Mouse (Mus musculus): ENCODE measurements around the gene Tgfb1.
"Not testable (repeated sequence)": the region's sequence is repeated elsewhere in the genome, so short reads cannot be mapped to it uniquely, and the experiment has no call there.

The Tgfb1 gene

DNA sequence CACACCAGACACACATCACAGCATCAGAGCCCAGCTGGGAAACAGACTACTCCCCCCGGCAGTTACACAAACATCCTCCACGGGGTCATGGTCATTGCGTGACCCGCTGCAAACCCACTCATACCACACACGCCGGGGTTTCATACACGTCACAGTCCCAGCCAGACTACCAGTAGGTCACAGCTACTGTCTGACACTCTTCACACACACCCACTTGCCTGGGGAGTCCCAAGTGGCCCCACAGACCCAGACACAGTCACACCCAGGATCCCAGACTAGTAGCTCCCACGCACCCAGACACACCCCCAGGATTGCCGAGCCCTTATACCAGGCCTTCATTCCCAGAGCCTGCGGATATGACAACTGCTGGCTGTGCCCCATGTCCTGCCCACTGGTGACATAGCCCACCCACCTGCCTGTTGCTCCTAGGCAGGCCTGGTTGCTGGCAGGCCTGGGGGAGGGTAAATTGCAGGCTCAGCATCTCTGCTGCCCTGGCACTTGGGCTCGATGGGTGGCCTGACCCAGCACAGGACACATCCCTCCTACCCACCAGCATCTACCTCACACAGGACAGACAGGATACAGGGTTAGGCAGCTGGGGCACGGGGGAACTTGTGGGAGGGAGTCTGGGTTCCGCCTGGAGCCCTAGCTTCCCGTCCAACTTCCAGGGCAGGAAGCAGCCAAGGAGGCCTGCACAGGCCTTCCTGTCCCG lies 20.9 kb downstream of the Tgfb1 start:
- DNase-seq: peak; percentile 76

DNA sequence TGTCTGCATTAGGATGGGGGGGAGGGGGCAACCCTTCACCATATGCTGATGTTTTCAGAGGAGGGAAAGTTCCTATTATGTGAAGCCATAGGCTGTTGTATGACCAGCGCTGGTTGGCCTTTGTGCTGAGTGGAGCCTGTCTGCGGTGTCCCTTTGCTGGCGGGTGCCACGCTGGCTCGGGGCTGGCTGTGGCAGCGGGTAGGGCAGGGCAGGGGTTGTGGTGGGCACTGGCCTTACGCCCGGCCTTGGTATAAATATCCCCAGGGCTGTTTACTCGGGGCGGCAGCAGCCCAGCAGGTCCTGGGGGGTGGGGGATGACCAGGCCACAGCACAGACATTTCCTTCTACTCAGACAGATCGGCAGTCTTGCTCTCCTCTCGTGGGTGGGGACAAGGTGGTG lies 23.2 kb downstream of the Tgfb1 start:
- DNase-seq: peak; percentile 81

DNA sequence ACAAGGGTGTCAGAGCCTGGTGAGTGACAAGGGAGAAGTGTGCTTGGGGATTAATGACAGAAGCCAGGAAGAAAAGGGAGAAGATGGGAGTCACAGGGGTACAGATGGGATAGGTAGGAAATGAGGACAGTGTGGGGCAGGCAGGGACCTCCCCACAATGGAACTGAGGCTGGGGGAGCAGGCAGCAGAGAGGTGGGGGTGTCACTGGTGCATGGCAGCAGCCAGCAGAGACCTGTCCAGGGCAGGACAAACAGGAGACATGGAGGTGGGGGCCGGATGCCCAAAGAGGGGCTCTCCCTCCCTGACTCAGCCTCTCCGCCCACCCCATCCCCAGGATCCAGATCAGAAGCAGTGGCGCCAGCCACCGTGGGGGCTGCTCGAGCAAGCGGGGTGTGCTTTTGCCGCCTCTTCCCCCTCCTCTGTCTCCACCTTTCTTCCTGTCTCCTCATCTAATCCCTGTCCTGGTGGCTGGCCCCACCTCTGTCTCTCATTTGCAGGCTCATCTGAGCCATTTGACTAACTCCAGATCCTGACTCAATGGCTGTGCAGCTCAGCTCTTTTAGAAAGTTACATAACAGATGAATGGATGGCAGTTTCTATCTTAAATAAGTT lies 23.8 kb downstream of the Tgfb1 start:
- no peak for DNase-seq

DNA sequence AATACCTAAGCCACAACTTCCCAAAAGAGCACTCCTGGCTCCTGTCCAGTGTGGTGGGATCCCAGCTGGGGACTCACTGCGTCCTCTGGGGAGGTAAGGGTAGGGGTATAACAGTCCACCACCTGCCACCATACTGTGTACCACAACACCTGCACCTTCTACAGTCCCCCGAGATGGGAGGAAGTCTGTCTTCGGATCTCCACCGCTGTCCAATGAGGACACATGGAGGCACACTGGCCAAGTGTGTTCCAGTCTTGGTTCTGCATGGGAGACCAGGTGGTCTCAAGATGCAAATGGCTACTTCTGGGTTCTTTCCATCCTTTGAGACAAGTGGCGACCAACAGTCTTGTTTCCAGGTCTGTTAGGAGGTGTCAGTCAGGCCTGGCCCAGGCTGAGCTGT lies 24.4 kb downstream of the Tgfb1 start:
- DNase-seq: no peak

DNA sequence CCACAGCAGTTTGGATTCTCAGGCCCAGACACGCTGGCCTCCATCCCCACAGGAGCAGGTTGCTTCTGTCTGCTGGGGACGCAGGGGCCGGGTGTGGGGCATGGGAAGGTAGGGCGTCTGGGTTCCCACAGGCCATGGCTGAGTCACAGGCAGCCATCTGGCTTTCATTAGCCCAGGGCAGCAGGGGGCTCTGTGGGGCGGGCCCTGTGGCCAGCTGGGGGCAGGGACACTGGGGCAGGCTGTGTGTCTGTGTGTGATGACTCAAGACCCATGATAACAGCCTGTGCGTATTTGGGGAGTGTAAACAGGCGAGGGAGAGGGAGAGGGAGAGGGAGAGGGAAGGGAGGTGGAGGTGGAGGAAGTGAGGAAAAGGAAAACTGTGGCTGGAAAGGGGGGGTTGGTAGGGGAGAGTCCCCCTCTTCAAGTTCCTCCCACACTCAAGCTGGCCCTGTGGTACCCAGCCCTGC lies 25.0 kb downstream of the Tgfb1 start:
- no peak for DNase-seq

DNA sequence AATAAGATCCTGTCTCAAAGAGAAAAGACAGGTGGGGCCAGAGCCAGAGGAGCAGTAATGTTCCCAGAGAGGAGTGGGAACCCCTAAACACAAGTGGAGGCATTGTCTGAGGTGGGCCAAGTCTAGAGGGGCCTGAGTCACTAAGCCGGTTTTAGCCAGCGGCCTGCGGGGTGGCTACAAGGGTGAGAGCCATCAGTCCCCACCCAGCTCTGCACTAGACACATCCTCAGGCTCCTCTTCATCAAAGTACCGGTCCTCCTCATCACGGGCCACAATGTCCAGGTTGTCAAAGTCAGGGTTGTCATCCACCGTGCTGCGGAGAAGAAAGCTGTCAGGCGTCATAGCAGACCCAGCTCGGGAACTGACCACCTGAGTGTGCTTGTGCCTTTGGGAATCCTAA lies 26.0 kb downstream of the Tgfb1 start:
- DNase-seq: no peak

DNA sequence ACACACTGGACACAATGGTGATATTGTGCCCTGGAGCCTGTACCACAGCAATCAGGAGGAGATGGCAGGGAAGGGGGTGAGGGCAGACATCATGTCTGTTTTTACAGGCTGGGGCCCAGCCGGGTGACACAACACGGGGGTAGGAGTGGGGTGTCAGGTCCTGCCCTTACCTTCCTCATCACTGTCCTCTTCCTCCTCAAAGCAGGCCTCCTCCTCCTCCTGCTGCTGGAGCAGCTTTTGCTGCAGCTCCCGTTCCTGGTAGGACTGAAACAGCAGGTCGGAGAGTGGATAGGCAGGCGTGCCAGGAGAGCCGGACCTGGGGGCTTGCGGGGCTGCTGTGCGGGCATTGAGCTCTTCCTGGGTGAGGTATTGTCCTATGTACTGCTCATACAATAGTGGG lies 27.8 kb downstream of the Tgfb1 start:
- no peak for DNase-seq

DNA sequence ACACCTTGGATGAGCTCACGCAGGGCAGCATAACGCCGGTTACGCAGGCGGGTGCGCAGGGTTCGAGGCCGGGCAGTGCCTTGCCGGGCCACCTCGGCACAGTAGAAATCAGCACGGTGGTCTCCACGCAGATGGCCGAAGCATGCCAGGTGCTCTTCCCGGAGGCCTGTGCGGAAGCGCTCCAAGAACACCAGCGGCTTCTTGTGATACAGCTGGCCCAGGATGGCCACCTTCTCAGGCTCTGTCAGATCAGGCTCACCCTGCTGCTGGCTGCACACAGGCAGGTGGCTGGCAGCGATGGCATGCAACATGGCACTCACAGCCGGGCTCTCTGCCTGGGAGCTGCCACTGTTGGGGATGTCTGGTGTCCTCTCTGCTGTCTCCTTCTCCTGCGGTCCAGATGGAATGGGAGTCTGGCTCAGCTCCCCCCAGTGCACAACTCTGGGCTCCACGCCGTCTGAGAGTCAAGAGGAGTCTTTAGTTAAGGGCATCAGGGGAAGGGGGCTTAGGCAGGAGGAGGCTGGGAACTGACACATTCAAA lies 29.0 kb downstream of the Tgfb1 start:
- no peak for DNase-seq

DNA sequence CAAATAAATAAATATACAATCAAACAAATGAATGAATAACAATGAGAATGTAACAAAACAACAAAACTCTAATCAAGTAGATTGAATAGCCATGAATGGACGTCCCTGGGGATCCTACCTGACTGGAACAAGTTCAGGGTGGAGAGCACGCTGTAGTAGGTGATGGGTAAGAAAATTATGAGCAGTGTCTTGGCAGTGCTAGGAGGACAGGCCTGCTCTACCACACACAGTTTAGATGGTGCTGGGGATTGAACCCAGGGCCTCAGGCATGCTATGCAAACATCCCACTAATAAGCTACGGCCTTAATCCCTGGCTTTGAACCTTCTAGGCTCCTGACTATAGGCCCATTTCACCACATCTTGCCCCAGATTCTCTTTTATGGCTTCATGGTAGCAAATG lies 30.7 kb downstream of the Tgfb1 start:
- DNase-seq: no peak

DNA sequence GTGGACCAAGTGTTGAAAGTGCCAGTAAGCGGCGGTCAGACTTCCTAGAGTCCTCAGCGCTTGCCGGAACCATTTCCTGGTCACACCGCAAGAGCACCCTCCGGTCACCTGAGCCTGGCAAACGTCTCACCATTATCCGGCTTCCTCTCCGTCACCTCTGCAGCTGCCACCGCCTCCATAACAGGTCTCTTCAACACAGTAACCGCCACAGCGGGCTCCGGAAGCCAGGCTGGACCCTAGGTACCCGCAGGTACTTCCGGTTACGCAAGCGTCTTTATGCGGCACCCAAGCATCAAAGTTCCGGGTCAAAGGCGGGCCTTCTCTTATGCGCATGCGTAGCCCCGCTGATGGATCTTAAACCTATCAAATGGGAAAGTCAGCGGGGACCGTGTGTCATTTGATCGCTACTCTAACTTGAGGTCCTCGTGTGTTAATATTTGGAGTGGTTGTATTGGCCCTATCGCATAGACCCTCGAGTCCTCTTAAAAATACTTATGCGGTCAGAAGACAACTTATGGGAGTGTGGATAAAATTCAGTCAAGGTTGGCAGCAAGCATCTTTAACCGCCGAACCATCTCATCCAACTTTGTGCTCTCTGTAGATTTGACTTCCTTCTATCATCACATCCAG lies 32.1 kb downstream of the Tgfb1 start, which contains the start of gene Ccdc97:
Gene Ccdc97, minus strand, starts transcription at position 301 of the 630 bp plus-strand sequence.
- peak; percentile 96 for DNase-seq

DNA sequence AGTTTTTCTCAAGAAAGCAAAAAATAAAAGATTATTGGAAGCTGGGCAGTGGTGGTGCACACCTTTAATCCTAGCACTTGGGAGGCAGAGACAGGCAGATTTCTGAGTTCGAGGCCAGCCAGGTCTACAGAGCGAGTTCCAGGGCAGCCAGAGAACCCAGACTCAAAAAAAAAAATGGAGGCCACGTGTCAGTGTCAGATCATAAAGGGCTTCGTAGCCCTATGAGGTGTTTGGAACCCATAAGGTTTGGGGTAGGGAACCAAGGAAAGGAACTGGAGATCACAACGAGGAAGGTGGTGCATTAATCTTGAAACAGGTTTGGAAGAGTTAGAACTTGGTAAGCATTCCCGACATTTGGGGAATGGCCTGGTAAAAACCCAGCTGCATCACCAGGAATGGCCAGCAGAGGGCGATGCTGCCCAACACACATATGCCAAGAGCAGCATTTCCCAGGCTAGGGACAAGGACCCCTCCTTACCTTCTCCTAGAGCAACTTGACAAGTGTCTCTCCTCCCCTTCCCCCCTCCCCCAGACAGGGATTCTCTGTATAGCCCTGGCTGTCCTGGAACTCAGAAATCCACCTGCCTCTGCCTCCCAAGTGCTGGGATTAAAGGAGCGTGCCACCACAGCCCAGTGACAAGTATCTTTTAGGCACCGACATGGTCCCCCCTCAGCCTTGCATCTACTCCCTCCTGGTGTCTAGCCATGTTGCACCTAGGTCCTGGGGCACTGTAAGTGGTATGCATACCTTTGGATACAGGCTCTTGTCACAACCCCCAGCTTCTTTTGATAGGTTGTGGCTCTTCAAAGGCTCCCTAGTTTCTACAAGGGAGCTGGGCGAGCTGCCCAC lies 33.2 kb downstream of the Tgfb1 start:
- DNase-seq: peak; percentile 81

DNA sequence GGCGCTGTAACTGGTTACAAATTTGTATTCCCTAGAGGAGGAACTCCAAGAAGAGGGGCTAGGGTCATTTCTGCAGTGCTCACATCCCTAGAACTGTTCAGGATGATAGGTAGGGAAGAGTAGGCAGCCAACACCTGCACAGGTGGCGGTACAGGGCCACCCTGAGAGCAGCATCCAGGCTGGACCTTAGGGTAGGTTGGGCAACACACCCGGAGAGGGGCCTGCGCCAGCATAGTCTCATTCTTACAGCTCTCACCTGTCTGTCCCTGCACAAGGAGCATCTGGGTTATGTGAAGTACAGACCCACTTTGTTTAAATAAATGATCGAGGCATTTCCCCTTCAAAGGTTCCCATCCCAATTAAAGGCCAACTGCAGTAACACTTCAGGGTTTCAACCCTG lies 34.0 kb downstream of the Tgfb1 start:
- no peak for DNase-seq

DNA sequence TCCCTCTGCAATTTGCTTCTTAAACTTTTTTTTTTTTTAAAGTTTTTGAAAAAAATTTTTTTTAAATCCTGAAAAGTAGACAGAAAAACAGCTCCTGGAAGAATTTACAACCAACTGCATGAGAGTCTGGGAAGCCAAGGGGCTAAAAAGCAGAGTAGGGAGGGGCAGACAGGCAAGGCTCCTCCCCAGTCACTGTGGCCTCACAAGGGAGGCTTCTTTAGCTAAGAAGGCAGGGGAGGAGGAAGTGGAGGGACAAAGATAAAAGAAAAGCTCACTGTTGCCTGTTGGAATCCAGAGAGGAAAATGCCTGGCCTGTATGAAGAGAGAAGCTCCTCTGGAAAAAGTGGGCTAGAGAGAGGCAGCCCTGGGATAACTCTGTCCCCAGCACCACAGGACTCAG lies 35.0 kb downstream of the Tgfb1 start:
- DNase-seq: not testable (repeated sequence)

DNA sequence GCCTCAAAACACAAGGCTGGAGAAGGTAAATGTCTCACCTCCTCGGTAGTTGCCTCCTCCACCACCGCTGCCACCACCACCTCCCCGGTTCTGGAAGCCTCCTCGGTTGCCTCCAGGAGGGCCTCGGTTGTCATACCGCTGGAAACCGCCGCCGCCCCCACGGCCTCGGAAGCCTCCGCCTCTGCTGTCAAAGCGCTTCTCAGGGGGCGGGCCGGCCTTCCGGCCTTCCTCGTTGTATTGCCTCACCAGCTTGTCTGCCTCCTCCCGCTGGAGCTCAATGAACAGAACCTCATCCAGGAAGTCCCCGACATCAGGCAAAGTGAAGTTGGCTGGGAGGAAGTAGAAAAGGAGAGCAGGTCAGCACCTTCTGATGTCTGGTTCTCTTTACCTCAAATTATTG lies 39.1 kb downstream of the Tgfb1 start:
- DNase-seq: no peak

DNA sequence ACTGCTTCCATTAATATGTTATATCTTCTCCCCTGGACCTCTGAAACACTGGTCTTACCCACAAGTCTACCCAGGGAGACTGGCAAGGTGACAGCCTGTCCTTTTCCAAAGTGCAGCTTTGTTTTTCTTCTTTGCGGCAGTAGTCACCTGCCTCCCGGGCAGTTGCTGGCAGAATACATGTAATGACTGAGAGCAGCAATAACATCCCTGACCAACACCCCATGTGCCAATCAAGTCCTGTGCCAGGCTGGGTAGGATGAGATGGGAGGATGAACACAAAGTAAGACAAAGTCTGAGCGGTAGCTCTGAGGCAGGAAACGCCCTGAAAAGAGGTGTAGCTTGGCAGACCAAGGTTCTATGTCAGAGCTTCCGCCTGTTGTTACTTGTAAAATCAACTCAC lies 41.0 kb downstream of the Tgfb1 start:
- no peak for DNase-seq

DNA sequence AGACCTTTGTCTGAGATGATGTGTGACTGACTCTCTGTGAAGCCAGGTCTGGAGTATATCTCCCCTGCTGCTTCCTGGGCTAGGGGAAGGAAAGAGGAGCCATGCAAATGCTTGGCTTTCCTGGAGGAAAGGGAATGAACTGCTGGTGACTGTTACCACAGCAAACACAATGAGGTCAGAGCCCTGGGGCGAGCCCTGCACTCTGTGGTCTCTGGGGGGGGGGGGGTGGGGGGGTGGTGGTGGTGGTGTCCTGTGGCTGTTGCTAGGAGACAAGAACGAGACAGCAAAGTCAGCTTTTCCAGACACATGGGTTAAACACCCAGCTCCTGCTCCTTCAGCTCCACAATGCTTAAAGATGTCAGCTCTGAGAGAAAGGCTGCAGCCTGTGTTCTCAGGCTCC lies 42.6 kb downstream of the Tgfb1 start:
- DNase-seq: no peak

DNA sequence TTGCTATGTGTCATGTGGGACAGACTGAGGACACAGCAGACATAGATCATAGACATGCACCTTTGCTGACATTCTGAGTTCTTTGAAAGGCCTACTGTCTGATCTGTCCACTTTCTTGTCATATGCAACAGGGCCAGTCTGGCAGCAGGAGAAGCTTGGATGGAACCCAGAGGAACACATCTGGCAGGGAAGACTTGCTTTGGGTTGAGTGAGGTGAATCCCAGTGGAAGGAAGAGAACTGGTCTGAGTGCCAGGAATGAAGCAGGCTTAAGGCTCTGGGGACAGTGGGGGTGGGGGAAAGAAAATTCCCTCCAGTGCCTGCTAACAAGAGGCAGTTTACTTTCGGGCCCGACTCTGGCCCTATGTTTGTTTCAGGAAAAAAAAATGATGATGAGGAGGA lies 43.1 kb downstream of the Tgfb1 start:
- DNase-seq: no peak

DNA sequence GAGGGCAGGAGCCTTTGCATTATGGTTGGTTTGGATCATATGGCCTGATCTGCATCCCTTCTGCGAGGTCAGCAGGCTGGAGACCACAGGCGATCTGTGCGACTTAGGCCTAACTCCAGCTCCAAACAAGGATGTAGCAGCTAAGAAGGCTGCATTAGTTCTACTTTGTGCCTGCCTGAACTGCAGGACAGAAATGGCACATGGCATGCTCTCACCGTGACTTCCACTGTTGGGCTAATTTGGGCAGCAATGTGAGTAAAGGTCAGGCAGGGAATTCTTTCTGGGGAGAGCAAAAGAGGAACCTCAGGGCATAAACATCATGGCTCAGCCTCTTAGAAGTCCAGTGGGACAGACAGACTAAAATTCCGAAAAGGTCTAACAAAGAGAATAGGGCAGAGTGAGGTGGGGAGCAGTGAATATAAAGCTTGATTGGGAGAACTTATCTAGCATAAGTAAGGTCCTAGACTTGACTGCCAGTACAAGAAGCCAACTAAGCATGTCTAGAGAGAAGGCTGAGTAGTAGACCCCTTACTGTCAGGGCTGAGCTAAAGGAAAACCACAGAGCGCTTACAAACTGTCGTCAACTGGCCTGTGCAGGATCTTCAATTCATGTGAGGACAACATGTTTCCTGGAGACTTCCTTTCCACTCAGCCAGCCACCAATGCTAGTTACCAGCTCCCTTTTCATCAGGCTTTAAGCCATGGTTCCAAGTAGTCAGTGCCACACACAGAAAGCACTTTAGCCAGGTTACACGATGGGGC lies 44.7 kb downstream of the Tgfb1 start:
- no peak for DNase-seq

DNA sequence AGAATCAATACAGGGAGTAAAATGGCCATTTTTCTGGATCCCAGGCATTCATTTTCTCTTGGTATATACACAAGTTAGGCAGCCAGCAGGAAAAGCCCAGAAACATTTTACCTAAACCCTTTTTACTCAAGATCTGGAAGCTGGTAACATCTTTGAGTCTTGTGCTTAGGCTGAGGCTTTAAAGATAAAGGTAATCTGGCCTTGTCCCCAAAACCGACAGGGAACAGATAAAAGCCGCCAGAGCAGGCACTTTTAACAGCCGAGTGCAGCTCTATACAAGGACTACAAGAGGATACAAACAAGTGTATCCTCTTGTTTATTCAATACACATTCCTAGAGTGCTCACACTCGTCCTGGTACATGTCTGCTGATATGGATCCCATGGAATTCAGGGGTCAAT lies 48.2 kb downstream of the Tgfb1 start:
- DNase-seq: no peak

DNA sequence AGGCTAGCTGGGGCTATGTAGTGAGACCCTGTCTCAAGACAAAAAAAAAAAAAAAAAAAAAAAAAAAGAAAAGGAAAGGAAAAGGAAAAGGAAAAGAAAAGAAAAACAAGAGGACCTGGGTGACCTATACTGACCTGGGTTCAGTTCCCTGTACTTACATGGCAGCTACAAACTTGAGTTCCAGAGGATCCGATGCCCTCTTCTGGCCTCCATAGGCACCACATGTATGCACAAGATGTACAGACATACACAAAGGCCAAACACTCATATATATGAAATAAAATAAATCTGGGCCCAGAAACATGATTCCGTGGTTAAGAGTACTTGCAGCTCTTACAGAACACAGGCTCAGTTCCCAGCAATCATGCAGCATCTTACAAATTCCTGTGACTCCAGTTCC lies 50.1 kb downstream of the Tgfb1 start:
- DNase-seq: no peak

DNA sequence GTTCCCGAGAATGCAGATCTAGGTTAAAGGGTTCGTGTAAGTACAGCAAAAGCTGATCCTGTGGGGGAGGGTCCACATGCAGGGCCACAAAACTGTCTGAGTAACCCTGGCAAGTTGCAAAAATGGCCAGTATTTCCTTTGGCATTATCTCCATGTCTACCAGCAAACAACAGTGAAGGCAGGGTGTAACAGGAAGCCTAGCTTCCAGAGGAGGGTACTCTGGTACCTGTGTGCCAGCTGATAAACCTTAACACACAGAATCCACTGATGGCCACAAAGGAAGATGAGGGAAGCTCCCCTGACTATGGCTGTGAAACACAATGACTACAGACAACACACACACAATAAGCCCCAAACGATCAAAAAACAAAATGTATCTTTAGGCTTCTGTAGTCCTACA lies 51.5 kb downstream of the Tgfb1 start:
- DNase-seq: no peak

DNA sequence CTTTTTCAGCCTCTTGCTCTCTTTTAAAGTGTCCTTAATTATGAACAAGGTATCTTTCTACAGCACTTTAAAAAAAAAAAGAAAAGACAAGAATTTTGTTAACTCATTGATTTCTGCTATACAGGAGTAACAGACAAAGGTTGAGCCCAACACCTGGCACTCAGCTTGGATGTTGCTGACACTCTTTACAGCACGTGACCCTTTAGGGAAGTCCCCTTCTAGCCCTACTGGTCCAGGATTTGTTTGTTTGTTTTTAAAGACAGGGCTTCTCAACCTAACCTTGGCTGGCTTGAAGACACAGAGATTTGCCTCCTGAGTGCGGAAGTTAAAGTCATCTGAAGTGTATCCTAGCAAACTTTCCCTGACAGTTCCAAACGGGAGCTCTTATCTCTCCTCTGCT lies 60.0 kb downstream of the Tgfb1 start:
- no peak for DNase-seq
